Mouse (Mus musculus): ENCODE measurements around the gene Ttc19. TPM values are rescaled to one million over a fixed set of nuclear protein-coding genes. Genes with fewer than 3 reads are reported as not detected.

Gene Ttc19
- polyA plus RNA-seq (2014; fragmentation: Illumina TruSeq; extraction: RNeasy Lipid Tissue Mini Kit (QIAGEN cat#74804); ENCODE audit: low read depth, low replicate concordance) = 38.9 TPM

DNA sequence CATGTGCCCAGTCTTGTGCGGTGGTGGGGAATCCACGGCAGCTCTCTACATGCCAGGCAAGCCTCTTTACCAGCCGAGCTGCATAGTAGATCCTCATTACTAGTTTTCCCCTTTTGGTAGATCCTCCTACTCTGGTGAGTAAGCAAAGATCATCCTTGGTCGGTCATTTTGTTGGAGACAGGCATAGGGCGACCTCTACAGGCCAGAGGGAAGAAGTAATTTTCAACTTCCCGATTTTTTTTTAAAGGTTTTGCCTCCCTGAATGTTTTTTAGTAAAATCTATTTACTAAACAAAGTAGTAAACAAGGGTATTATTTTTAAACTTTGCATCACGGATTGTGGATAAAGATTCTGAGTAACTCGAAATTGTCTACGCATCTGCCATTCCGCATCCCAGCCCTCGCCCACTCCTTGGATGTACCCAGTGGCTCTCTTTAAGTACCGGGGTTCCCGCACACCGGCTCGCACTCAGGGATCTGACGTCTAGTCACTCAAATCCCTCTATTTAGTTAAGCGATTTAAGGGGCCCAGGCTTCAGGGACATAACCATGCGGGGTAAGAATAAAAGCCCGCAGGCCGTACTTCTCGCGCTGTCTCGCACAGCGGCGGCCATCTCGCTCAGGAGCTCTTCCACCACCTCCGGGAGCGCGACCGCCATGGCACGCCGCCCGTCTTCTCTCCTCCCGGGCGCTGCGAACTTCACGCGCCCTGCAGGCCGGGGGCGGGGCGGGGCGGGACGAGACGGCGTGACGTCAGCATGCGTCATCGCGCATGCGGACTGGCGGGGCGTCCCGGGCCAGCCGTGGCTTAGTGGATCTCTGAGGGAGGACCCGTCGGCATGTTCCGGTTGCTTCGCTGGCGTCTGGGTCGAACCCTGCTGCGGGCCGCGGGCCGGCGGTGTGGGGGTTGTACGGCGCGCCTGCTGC is at the start of gene Ttc19, which contains the start of gene Zswim7:
TSS of gene Ttc19 (plus strand) at position 799 of the 926 bp plus-strand sequence.
TSS of gene Zswim7 (minus strand) at position 701 of the 926 bp plus-strand sequence.

DNA sequence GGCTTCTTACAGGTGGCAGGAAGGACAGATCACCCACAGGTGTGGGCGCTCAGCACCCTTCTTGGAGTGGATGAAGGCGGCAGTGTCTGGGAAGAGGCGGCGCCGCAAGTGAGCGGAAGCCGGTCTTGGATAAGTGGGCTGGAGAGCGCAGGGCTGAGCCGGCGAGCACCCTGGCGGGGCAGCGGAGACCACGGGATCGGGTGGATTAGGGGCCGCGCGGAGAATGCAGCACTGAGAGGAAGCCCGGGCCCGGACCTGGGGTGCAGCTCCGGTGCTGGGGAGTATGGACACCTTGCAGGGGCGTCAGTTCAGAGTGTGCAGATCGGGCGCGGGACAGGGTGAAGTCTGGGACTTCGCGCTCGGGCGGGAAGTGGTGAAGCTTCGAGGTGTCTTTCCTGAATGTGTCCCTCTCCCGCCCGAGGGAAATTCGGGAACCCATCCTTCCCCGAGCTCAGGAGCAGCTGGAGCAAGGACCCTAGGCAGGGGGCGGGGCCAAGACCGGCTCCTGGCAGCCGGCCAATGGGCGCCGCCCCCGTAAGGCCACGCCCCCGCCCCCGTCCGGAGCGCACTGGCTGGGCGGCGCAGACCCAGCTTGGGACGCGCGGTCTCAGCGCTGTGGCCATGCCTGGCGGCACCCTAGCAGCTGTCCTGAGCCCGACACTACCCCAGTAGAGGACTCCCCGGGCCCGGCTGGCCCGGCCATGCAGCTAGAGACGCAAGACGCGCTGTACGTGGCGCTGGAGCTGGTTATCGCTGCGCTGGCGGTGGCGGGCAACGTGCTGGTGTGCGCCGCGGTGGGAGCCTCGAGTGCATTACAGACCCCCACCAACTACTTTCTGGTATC is 32.6 kb upstream of the Ttc19 start, which contains the start of gene Adora2b:
TSS of gene Adora2b (plus strand) at position 584 of the 844 bp plus-strand sequence.

Other genes with a start within 250 kb of the Ttc19 start
- 0.73 TPM for gene Adora2b, start 32.5 kb upstream of the Ttc19 start, polyA plus RNA-seq (2014; fragmentation: Illumina TruSeq; extraction: RNeasy Lipid Tissue Mini Kit (QIAGEN cat#74804); ENCODE audit: low read depth, low replicate concordance)
- 29.4 TPM for gene Zswim7, start 98 bp upstream of the Ttc19 start, polyA plus RNA-seq (2014; fragmentation: Illumina TruSeq; extraction: RNeasy Lipid Tissue Mini Kit (QIAGEN cat#74804); ENCODE audit: low read depth, low replicate concordance)
- 4.8 TPM for gene Pigl, start 177.0 kb downstream of the Ttc19 start, polyA plus RNA-seq (2014; fragmentation: Illumina TruSeq; extraction: RNeasy Lipid Tissue Mini Kit (QIAGEN cat#74804); ENCODE audit: low read depth, low replicate concordance)
- gene Ncor1, start 177.1 kb downstream of the Ttc19 start, polyA plus RNA-seq (2014; fragmentation: Illumina TruSeq; extraction: RNeasy Lipid Tissue Mini Kit (QIAGEN cat#74804); ENCODE audit: low read depth, low replicate concordance) = 82.6 TPM

All from heart, adult 10 weeks (tissue).